Mouse (Mus musculus): ENCODE measurements at regions not wholly inside any gene's neighbourhood (a gene's known extent, or its start where the extent isn't known, plus 50 kb on each side); places are given as distances from the start of the nearest gene placed in this dataset.

DNA sequence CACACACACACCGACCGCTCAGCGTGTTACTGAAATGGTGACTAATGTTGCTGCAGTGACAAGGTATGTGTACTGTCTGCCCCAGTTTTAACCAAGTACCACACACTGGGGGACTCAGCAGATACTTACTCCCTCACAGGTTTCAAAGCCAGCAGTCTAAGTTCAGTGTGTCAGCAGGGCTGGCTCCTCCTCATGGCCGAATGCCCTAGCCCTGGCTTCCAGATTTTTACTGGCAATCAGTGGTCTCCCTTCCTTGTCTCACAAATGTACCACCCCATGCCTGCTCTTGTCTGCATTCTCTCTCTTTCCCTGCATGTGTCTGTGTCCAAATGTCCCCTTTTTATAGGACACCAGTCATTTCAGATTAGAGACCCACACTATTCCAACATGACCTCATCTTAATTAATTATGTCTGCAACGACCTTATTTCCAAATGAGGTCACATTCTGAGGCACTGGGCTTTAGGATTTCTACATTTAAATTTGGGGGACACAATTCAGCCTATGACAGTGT is 114.7 kb downstream of the Uri1 start:
- Histone ChIP-seq H3K4me3 (ENCODE audit: low read depth, low read length) (no peak overlapping the region), H3K27me3 (ENCODE audit: insufficient read depth, low read length) (no peaks in the 10 kb centered on the region), H3K4me1 (ENCODE audit: insufficient read depth, low read depth, low read length) (no peaks in the 10 kb centered on the region), H3K9me3 (replicated peaks) (peaks cover 38% of the 10 kb centered on the region), H3K36me3 (replicated peaks) (no peaks in the 10 kb centered on the region)
- no peak for ATAC-seq (ENCODE audit: extremely low read depth, insufficient number of reproducible peaks, low FRiP score, poor library complexity, severe bottlenecking)
- no peak for DNase-seq (ENCODE audit: low spot score)
- TF ChIP-seq CTCF (IDR thresholded peaks at IDR 0.05; ENCODE audit: low read depth, low read length) (no peak), TAL1 (conservative IDR thresholded peaks at IDR 0.05; ENCODE audit: low read depth, low read length) (no peak), GATA1 (IDR thresholded peaks at IDR 0.05; ENCODE audit: borderline replicate concordance, low read length) (no peak), GATA2 (IDR thresholded peaks at IDR 0.05; ENCODE audit: borderline replicate concordance, low read depth, low read length) (no peak), POLR2AphosphoS5 (IDR thresholded peaks at IDR 0.05; ENCODE audit: insufficient replicate concordance, low read depth, low read length) (no peak)

DNA sequence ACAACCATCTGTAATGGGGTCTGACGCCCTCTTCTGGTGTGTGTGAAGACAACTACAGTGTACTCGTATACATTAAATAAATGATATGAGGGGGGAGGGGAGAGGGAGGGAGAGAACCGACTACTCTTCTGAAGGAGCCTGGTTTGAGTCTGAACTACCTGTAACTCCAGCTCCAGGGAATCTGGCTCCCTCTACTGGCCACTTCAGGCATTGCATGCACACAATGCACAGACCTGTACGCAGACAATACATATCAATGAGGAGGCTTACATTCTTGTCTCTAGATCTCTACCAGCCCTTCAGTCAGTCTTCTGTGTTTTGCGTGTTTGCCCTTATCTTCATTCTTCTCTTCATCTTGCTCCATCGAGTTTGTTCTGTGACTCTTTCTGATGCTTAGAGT is 120.4 kb upstream of the Zfp536 start:
- no peak for TF ChIP-seq TAL1 (conservative IDR thresholded peaks at IDR 0.05; ENCODE audit: low read depth, low read length)
- TF ChIP-seq GATA2 (IDR thresholded peaks at IDR 0.05; ENCODE audit: borderline replicate concordance, low read depth, low read length) = no peak
- TF ChIP-seq CTCF (IDR thresholded peaks at IDR 0.05; ENCODE audit: low read depth, low read length) = peak; percentile 44; the same call in 1 of the 2 replicates
- TF ChIP-seq GATA1 (IDR thresholded peaks at IDR 0.05; ENCODE audit: borderline replicate concordance, low read length) = no peak
- TF ChIP-seq POLR2AphosphoS5 (IDR thresholded peaks at IDR 0.05; ENCODE audit: insufficient replicate concordance, low read depth, low read length) = no peak
- H3K9me3 ChIP-seq (replicated peaks) = peaks cover 33% of the 10 kb centered on the region
- no peaks in the 10 kb centered on the region for H3K4me1 ChIP-seq (ENCODE audit: insufficient read depth, low read depth, low read length)
- H3K4me3 ChIP-seq (ENCODE audit: low read depth, low read length) = no peak overlapping the region
- no peaks in the 10 kb centered on the region for H3K36me3 ChIP-seq (replicated peaks)
- DNase-seq (ENCODE audit: low spot score) (no peak), ATAC-seq (ENCODE audit: extremely low read depth, insufficient number of reproducible peaks, low FRiP score, poor library complexity, severe bottlenecking) (no peak)
- no peaks in the 10 kb centered on the region for H3K27me3 ChIP-seq (ENCODE audit: insufficient read depth, low read length)

DNA sequence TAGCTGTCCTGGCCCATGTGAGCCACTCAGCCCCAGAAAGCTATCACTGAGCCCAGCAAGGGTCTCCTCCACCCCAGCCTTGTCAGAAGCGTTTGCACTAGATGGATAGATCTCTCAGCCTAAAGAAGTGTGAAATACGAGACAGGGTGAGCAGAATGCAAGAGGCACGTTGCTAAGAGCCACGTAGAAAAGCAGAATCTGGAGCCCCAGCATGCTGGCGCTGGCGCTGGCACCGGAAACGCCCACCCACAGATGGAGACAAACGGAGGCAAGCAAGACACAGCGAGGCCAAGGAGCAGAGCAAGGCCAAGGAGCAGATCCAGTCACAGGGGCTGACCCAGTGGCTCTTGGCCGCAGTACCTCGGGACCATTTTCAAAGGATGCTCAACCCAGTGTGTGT is 100.9 kb upstream of the Zfp536 start:
- DNase-seq (ENCODE audit: low spot score) = no peak
- no peak for ATAC-seq (ENCODE audit: extremely low read depth, insufficient number of reproducible peaks, low FRiP score, poor library complexity, severe bottlenecking)
- no peak overlapping the region for H3K4me3 ChIP-seq (ENCODE audit: low read depth, low read length)
- TF ChIP-seq GATA1 (IDR thresholded peaks at IDR 0.05; ENCODE audit: borderline replicate concordance, low read length) (no peak), GATA2 (IDR thresholded peaks at IDR 0.05; ENCODE audit: borderline replicate concordance, low read depth, low read length) (no peak), CTCF (IDR thresholded peaks at IDR 0.05; ENCODE audit: low read depth, low read length) (no peak), TAL1 (conservative IDR thresholded peaks at IDR 0.05; ENCODE audit: low read depth, low read length) (no peak), POLR2AphosphoS5 (IDR thresholded peaks at IDR 0.05; ENCODE audit: insufficient replicate concordance, low read depth, low read length) (no peak)
- H3K4me1 ChIP-seq (ENCODE audit: insufficient read depth, low read depth, low read length) = no peaks in the 10 kb centered on the region
- H3K36me3 ChIP-seq (replicated peaks) = no peaks in the 10 kb centered on the region
- H3K9me3 ChIP-seq (replicated peaks) = peaks cover 33% of the 10 kb centered on the region
- H3K27me3 ChIP-seq (ENCODE audit: insufficient read depth, low read length) = no peaks in the 10 kb centered on the region

DNA sequence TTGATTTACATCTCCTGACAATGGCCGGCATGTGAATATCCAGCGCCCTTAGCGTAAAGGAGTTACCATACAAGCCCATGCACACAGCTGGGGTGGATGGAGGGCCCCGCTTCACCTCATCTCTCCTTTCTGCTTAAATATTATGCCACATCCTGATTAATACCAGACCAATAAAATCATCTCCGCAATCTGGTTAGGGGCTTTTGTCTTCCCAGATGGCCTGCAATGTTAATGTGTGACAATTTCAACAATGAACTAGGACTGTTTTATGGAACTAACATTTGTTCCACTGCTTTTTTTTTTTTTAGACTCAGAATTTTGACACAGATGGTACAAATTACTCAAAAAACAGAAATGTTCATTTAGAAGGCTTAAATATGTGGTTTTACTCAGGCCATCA is 97.5 kb upstream of the Zfp536 start:
- Histone ChIP-seq H3K27me3 (ENCODE audit: insufficient read depth, low read length) (no peaks in the 10 kb centered on the region), H3K4me3 (ENCODE audit: low read depth, low read length) (no peak overlapping the region), H3K4me1 (ENCODE audit: insufficient read depth, low read depth, low read length) (no peaks in the 10 kb centered on the region), H3K9me3 (replicated peaks) (peaks cover 34% of the 10 kb centered on the region), H3K36me3 (replicated peaks) (no peaks in the 10 kb centered on the region)
- ATAC-seq (ENCODE audit: extremely low read depth, insufficient number of reproducible peaks, low FRiP score, poor library complexity, severe bottlenecking) = no peak
- TF ChIP-seq CTCF (IDR thresholded peaks at IDR 0.05; ENCODE audit: low read depth, low read length) = no peak
- no peak for TF ChIP-seq TAL1 (conservative IDR thresholded peaks at IDR 0.05; ENCODE audit: low read depth, low read length)
- TF ChIP-seq GATA1 (IDR thresholded peaks at IDR 0.05; ENCODE audit: borderline replicate concordance, low read length) = no peak
- TF ChIP-seq POLR2AphosphoS5 (IDR thresholded peaks at IDR 0.05; ENCODE audit: insufficient replicate concordance, low read depth, low read length) = no peak
- no peak for TF ChIP-seq GATA2 (IDR thresholded peaks at IDR 0.05; ENCODE audit: borderline replicate concordance, low read depth, low read length)
- DNase-seq (ENCODE audit: low spot score) = no peak

DNA sequence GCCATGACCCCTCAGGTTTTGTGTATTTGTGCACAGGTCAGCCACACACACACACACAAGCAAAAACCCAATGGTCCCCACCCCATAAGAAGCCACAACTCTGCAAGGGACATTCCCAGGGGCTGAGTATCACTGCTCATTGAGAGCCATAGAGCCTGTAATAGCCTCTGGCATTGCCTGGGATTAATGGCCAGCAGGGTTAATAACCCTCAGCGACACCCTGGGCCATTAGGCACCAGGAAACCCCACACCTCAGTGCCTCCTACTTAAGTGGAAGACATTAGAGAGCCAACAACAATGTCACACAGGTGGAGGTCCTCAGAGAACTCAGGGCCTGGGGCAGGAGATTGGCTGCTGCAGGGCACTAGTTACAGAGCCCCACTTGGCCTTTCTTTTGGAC is 93.0 kb upstream of the Zfp536 start:
- DNase-seq (ENCODE audit: low spot score) (no peak), ATAC-seq (ENCODE audit: extremely low read depth, insufficient number of reproducible peaks, low FRiP score, poor library complexity, severe bottlenecking) (no peak)
- Histone ChIP-seq H3K4me1 (ENCODE audit: insufficient read depth, low read depth, low read length) (no peaks in the 10 kb centered on the region), H3K9me3 (replicated peaks) (peaks cover 57% of the 10 kb centered on the region), H3K36me3 (replicated peaks) (no peaks in the 10 kb centered on the region), H3K4me3 (ENCODE audit: low read depth, low read length) (no peak overlapping the region), H3K27me3 (ENCODE audit: insufficient read depth, low read length) (no peaks in the 10 kb centered on the region)
- TF ChIP-seq CTCF (IDR thresholded peaks at IDR 0.05; ENCODE audit: low read depth, low read length) = no peak

DNA sequence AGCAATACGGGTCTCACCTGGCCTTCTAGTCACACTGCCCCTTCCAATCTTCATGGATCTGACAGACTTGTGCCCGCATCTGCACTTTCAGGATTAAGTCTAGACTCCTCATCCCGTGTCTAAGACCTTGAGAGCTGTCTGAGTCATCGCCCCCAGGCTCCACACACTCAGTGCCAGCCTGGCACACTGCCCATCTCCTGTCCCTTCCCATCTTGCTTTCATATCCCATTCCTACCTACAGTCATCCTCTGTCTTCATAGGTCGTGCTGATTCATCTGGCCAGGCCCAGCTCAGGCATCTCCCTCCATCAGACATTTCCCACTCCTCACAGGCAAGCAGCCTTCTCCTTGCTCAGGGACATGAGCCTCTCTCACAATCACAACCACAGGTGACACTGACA is 78.0 kb upstream of the Zfp536 start:
- peaks cover 37% of the 10 kb centered on the region for H3K9me3 ChIP-seq (replicated peaks)
- no peaks in the 10 kb centered on the region for H3K4me1 ChIP-seq (ENCODE audit: insufficient read depth, low read depth, low read length)
- no peak overlapping the region for H3K4me3 ChIP-seq (ENCODE audit: low read depth, low read length)
- DNase-seq (ENCODE audit: low spot score) = no peak
- no peaks in the 10 kb centered on the region for H3K27me3 ChIP-seq (ENCODE audit: insufficient read depth, low read length)
- ATAC-seq (ENCODE audit: extremely low read depth, insufficient number of reproducible peaks, low FRiP score, poor library complexity, severe bottlenecking) = no peak
- TF ChIP-seq POLR2AphosphoS5 (IDR thresholded peaks at IDR 0.05; ENCODE audit: insufficient replicate concordance, low read depth, low read length) (no peak), GATA2 (IDR thresholded peaks at IDR 0.05; ENCODE audit: borderline replicate concordance, low read depth, low read length) (no peak)
- H3K36me3 ChIP-seq (replicated peaks) = no peaks in the 10 kb centered on the region

DNA sequence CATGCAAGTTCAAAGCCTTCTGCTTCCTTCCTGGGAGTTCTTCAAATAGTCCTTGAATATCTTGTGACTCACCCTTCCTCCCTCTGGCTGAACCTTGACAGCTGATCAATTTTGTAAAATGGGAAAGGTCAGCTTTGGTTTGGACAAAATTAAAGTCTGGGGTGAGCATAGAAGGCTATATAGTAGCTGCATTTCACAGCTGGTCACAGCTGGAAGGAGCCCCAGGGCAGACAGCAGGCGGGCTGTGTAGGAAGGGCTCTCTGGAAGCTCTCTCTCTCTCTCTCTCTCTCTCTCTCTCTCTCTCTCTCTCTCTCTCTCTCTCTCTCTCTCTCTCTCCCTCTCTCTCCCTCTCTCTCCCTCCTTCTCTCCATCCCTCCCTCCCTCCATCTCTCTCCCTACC is 71.8 kb upstream of the Zfp536 start:
- DNase-seq (ENCODE audit: low spot score) (no peak), ATAC-seq (ENCODE audit: extremely low read depth, insufficient number of reproducible peaks, low FRiP score, poor library complexity, severe bottlenecking) (no peak)
- Histone ChIP-seq H3K27me3 (ENCODE audit: insufficient read depth, low read length) (no peaks in the 10 kb centered on the region), H3K36me3 (replicated peaks) (no peaks in the 10 kb centered on the region), H3K4me3 (ENCODE audit: low read depth, low read length) (no peak overlapping the region), H3K4me1 (ENCODE audit: insufficient read depth, low read depth, low read length) (no peaks in the 10 kb centered on the region), H3K9me3 (replicated peaks) (peaks cover 33% of the 10 kb centered on the region)
- TF ChIP-seq GATA1 (IDR thresholded peaks at IDR 0.05; ENCODE audit: borderline replicate concordance, low read length) (no peak), POLR2AphosphoS5 (IDR thresholded peaks at IDR 0.05; ENCODE audit: insufficient replicate concordance, low read depth, low read length) (no peak), TAL1 (conservative IDR thresholded peaks at IDR 0.05; ENCODE audit: low read depth, low read length) (no peak), CTCF (IDR thresholded peaks at IDR 0.05; ENCODE audit: low read depth, low read length) (no peak), GATA2 (IDR thresholded peaks at IDR 0.05; ENCODE audit: borderline replicate concordance, low read depth, low read length) (no peak)

All from G1E (cell line).